Mouse (Mus musculus) cerebellum, adult 2 months (tissue): ENCODE data around the gene Ppm1e.

Source experiments
- CTCF ChIP-seq: fragments of 200-500 bp; IDR thresholded peaks from 2 replicates; pipeline ENCODE4 v1.5.1; 2011; ENCODE audit warnings: low read depth, mild to moderate bottlenecking, control low read depth, low read length, moderate library complexity, borderline replicate concordance; ENCODE audit not compliant: insufficient read depth
- POLR2A ChIP-seq: fragments of 200-500 bp; IDR thresholded peaks from 2 replicates; pipeline ENCODE4 v1.6.1; 2011; ENCODE audit warnings: low read length, control low read depth, borderline replicate concordance; ENCODE audit not compliant: insufficient read depth

DNA sequence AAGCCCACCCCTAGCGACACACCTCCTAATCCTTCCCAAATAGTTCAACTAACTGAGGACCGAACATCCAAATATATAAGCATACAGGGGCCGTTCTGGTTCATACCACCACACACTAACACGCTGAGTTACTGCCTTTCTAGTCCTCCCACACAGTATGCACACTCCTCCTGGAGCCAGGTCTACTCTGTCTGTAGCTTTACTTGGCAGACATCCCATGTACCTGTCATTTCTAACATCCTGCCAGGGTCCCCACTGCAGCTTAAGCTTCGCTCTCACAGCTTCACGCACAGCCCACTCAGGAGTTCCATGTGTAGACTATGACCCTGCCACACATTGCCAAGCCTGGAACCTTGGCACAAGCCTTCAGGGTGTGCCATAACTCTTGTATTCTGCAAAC lies 62.4 kb downstream of the Ppm1e start:
- TF ChIP-seq POLR2A, result no peak
- TF ChIP-seq CTCF, result no peak
